Mouse (Mus musculus) heart, embryonic 10.5 days (tissue): ENCODE results near the gene Agpat4. TPM values are rescaled to one million over a fixed set of nuclear protein-coding genes. Genes with fewer than 3 reads are reported as not detected.

Experiments
- DNase-seq: peaks from one replicate; pipeline ENCODE4 v3.0.0-alpha.2; 2017; ENCODE audit warnings: low spot score
- H3K27ac ChIP-seq: fragments of 300-500 bp; sonication (generic); 2 replicates; pipeline ENCODE4 v1.5.1; 2016; ENCODE audit warnings: mild to moderate bottlenecking
- H3K27me3 ChIP-seq: fragments of 300-500 bp; sonication (generic); 2 replicates; pipeline ENCODE4 v1.6.1; 2016; ENCODE audit warnings: mild to moderate bottlenecking; ENCODE audit not compliant: poor library complexity, insufficient read depth, severe bottlenecking
- H3K36me3 ChIP-seq: fragments of 300-500 bp; sonication (generic); 2 replicates; pipeline ENCODE4 v1.6.1; 2016; ENCODE audit warnings: mild to moderate bottlenecking, moderate library complexity
- H3K4me1 ChIP-seq: fragments of 300-500 bp; sonication (generic); 2 replicates; pipeline ENCODE4 v1.6.1; 2016; ENCODE audit warnings: mild to moderate bottlenecking
- H3K4me3 ChIP-seq: fragments of 300-500 bp; sonication (generic); 2 replicates; pipeline ENCODE4 v1.5.1; 2016; ENCODE audit warnings: mild to moderate bottlenecking, moderate library complexity
- H3K9me3 ChIP-seq: fragments of 300-500 bp; sonication (generic); 2 replicates; pipeline ENCODE4 v1.6.1; 2016; ENCODE audit warnings: mild to moderate bottlenecking, moderate library complexity
- whole genome bisulfite sequencing: fragments of 180-500 bp; shearing (Covaris S2); methylation state at CpG from one replicate; pipeline ENCODE4 v1.1.7; 2016; 5-methylcytosine and 5-hydroxymethylcytosine counted together
- polyA plus RNA-seq: library from polyadenylated mRNA; unstranded; fragments of >200 nt; fragmentation: Nextera tagmentation; extraction: Ambion mirVana; gene quantifications from 2 replicates; pipeline ENCODE4 v1.2.1, GENCODE M21; 2016

The Agpat4 gene
- polyA plus RNA-seq, 1 experiment from 2014 or later, result 32.5 TPM

GRCm38 (mm10) chr17:12184283-12184682 lies 65.8 kb downstream of the Agpat4 start:
- Histone ChIP-seq H3K4me3 (no peak overlapping the region), H3K36me3 (0 out of 2 replicates have a peak, but pooled peaks cover 6% of the 10 kb centered on the region), H3K27ac (no peak overlapping the region), H3K27me3 (no peaks in the 10 kb centered on the region), H3K4me1 (peaks cover 17% of the 10 kb centered on the region), H3K9me3 (no peaks in the 10 kb centered on the region)
- DNase-seq, result no peak
- 80% methylated on average over 8 of the region's 8 CpGs for WGBS

- H3K4me1 ChIP-seq, result peaks cover 17% of the 10 kb centered on the region
- DNase-seq, result peak; percentile 89
- no peak overlapping the region for H3K4me3 ChIP-seq
- WGBS, result 81% methylated on average over 4 of the region's 4 CpGs
- no peaks in the 10 kb centered on the region for H3K9me3 ChIP-seq
- H3K27me3 ChIP-seq, result no peaks in the 10 kb centered on the region
- 0 out of 2 replicates have a peak, but pooled peaks cover 2% of the 10 kb centered on the region for H3K36me3 ChIP-seq
- peak overlapping the region; percentile 67 for H3K27ac ChIP-seq
Measured at GRCm38 (mm10) chr17:12185855-12186254, 67.4 kb downstream of the Agpat4 start.

GRCm38 (mm10) chr17:12186341-12186740 lies 67.8 kb downstream of the Agpat4 start:
- H3K9me3 ChIP-seq, result no peaks in the 10 kb centered on the region
- DNase-seq, result no peak
- H3K36me3 ChIP-seq, result 0 out of 2 replicates have a peak, but pooled peaks cover 2% of the 10 kb centered on the region
- no peaks in the 10 kb centered on the region for H3K27me3 ChIP-seq
- peak overlapping the region; percentile 67 for H3K27ac ChIP-seq
- peaks cover 16% of the 10 kb centered on the region for H3K4me1 ChIP-seq
- H3K4me3 ChIP-seq, result no peak overlapping the region
- 83% methylated on average over 3 of the region's 3 CpGs for WGBS

GRCm38 (mm10) chr17:12187782-12188181 lies 69.3 kb downstream of the Agpat4 start:
- 83% methylated on average over 1 of the region's 1 CpGs for WGBS
- H3K36me3 ChIP-seq, result peaks cover 2% of the 10 kb centered on the region; the same call in 1 of the 2 replicates
- H3K27me3 ChIP-seq, result no peaks in the 10 kb centered on the region
- H3K27ac ChIP-seq, result 0 out of 2 replicates have a peak overlapping the region, but pooled peaks have one; percentile 9
- no peak overlapping the region for H3K4me3 ChIP-seq
- no peak for DNase-seq
- peaks cover 10% of the 10 kb centered on the region; the same call in 1 of the 2 replicates for H3K4me1 ChIP-seq
- no peaks in the 10 kb centered on the region for H3K9me3 ChIP-seq

- Histone ChIP-seq H3K4me1 (peaks cover 20% of the 10 kb centered on the region), H3K36me3 (peaks cover 6% of the 10 kb centered on the region; the same call in 1 of the 2 replicates), H3K4me3 (peak overlapping the region; percentile 15), H3K27me3 (no peaks in the 10 kb centered on the region), H3K27ac (peak overlapping the region; percentile 80), H3K9me3 (no peaks in the 10 kb centered on the region)
- 23% methylated on average over 5 of the region's 5 CpGs for WGBS
- DNase-seq, result no peak
Measured at GRCm38 (mm10) chr17:12195137-12195536, 76.6 kb downstream of the Agpat4 start.

- H3K9me3 ChIP-seq, result no peaks in the 10 kb centered on the region
- peak overlapping the region; percentile 80 for H3K27ac ChIP-seq
- DNase-seq, result peak; percentile 85
- H3K27me3 ChIP-seq, result no peaks in the 10 kb centered on the region
- 40% methylated on average over 10 of the region's 10 CpGs for WGBS
- peak overlapping the region; percentile 15 for H3K4me3 ChIP-seq
- H3K36me3 ChIP-seq, result peaks cover 6% of the 10 kb centered on the region; the same call in 1 of the 2 replicates
- peaks cover 20% of the 10 kb centered on the region for H3K4me1 ChIP-seq
Measured at GRCm38 (mm10) chr17:12195604-12196003, 77.1 kb downstream of the Agpat4 start.

GRCm38 (mm10) chr17:12199933-12200332 lies 81.4 kb downstream of the Agpat4 start:
- Histone ChIP-seq H3K4me1 (peaks cover 39% of the 10 kb centered on the region), H3K27me3 (no peaks in the 10 kb centered on the region), H3K36me3 (0 out of 2 replicates have a peak, but pooled peaks cover 6% of the 10 kb centered on the region), H3K4me3 (no peak overlapping the region), H3K9me3 (no peaks in the 10 kb centered on the region), H3K27ac (no peak overlapping the region)
- WGBS, result 91% methylated on average over 4 of the region's 4 CpGs
- no peak for DNase-seq

- Histone ChIP-seq H3K27me3 (no peaks in the 10 kb centered on the region), H3K9me3 (no peaks in the 10 kb centered on the region), H3K27ac (peak overlapping the region; percentile 59; the same call in 1 of the 2 replicates), H3K36me3 (0 out of 2 replicates have a peak, but pooled peaks cover 6% of the 10 kb centered on the region), H3K4me1 (peaks cover 39% of the 10 kb centered on the region), H3K4me3 (no peak overlapping the region)
- 76% methylated on average over 1 of the region's 1 CpGs for WGBS
- no peak for DNase-seq
Measured at GRCm38 (mm10) chr17:12201086-12201485, 82.6 kb downstream of the Agpat4 start.

GRCm38 (mm10) chr17:12203414-12203897 lies 85.0 kb downstream of the Agpat4 start:
- WGBS, result 65% methylated on average over 15 of the region's 15 CpGs
- DNase-seq, result no peak

GRCm38 (mm10) chr17:12204246-12204645 lies 85.7 kb downstream of the Agpat4 start:
- H3K4me1 ChIP-seq, result peaks cover 49% of the 10 kb centered on the region
- H3K27ac ChIP-seq, result peak overlapping the region; percentile 79

More at GRCm38 (mm10) chr17:12203414-12203897, 85.0 kb downstream of the Agpat4 start:
- H3K27ac ChIP-seq, result peak overlapping the region; percentile 79
- H3K36me3 ChIP-seq, result 0 out of 2 replicates have a peak, but pooled peaks cover 4% of the 10 kb centered on the region
- H3K4me3 ChIP-seq, result no peak overlapping the region
- H3K4me1 ChIP-seq, result peaks cover 49% of the 10 kb centered on the region
- H3K9me3 ChIP-seq, result no peaks in the 10 kb centered on the region
- H3K27me3 ChIP-seq, result no peaks in the 10 kb centered on the region

GRCm38 (mm10) chr17:12204689-12205014 lies 86.1 kb downstream of the Agpat4 start:
- Histone ChIP-seq H3K4me1 (peaks cover 49% of the 10 kb centered on the region), H3K9me3 (no peaks in the 10 kb centered on the region), H3K36me3 (no peaks in the 10 kb centered on the region), H3K27me3 (no peaks in the 10 kb centered on the region), H3K4me3 (no peak overlapping the region), H3K27ac (peak overlapping the region; percentile 79)
- WGBS, result 73% methylated on average over 3 of the region's 3 CpGs
- no peak for DNase-seq

More at GRCm38 (mm10) chr17:12204246-12204645, 85.7 kb downstream of the Agpat4 start:
- no peak for DNase-seq
- no peak overlapping the region for H3K4me3 ChIP-seq
- 64% methylated on average over 3 of the region's 3 CpGs for WGBS
- no peaks in the 10 kb centered on the region for H3K9me3 ChIP-seq
- H3K36me3 ChIP-seq, result no peaks in the 10 kb centered on the region
- no peaks in the 10 kb centered on the region for H3K27me3 ChIP-seq

GRCm38 (mm10) chr17:12205015-12205693 lies 86.7 kb downstream of the Agpat4 start:
- Histone ChIP-seq H3K9me3 (no peaks in the 10 kb centered on the region), H3K4me3 (no peak overlapping the region), H3K27ac (peak overlapping the region; percentile 84), H3K36me3 (no peaks in the 10 kb centered on the region), H3K27me3 (no peaks in the 10 kb centered on the region), H3K4me1 (peaks cover 49% of the 10 kb centered on the region)
- WGBS, result 29% methylated on average over 10 of the region's 10 CpGs
- DNase-seq, result peak; percentile 93

- 20% methylated on average over 4 of the region's 4 CpGs for WGBS
- no peaks in the 10 kb centered on the region for H3K27me3 ChIP-seq
- no peaks in the 10 kb centered on the region for H3K36me3 ChIP-seq
- no peak for DNase-seq
- no peak overlapping the region for H3K4me3 ChIP-seq
- peaks cover 49% of the 10 kb centered on the region for H3K4me1 ChIP-seq
- peak overlapping the region; percentile 84 for H3K27ac ChIP-seq
- H3K9me3 ChIP-seq, result no peaks in the 10 kb centered on the region
Measured at GRCm38 (mm10) chr17:12205694-12206075, 87.2 kb downstream of the Agpat4 start.
